Mouse (Mus musculus): ENCODE results near the gene Tuba1c.

DNA sequence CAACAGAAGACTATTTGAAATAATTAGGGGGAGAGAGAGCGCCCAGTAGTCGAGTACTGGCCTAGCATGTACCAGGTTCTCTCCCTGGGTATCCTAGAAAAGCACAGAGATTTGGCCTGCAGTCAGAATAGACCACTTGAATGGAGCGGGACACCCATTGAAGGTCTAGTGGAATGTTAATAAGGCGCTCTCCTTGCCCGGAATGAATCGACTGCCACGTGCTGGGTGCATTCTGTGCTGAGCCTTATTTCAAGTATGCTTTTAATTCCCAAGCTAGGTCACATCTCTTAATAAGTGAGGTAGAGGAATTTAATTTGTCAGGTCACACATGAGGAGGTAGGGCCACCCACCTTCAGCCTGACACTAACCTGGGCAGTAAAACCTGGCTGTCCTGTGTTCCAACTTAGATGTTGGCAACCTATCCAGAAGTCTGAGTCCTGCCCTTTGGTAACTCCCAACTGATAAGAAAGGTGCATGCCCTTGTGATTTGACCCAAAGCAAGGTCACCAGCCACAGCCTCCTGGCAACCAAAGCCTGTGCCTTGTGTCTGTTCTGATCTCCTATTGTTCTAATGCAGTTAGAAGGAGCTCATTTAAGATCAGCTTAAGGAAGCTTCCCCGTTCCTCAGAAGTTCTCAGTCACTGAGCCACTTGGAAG is 6.7 kb downstream of the Tuba1c start:
- TF ChIP-seq CTCF (IDR thresholded peaks at IDR 0.05; ENCODE audit: control insufficient read depth, insufficient read depth, insufficient read length) (no peak), USF1 (IDR thresholded peaks at IDR 0.05; ENCODE audit: low read depth) (no peak)

Measured in C2C12 (cell line).